Mouse (Mus musculus): ENCODE measurements around the gene Masp1.
A peak's percentile ranks its signal among the peaks of the same experiment; 100 is the strongest.

Gene Masp1

DNA sequence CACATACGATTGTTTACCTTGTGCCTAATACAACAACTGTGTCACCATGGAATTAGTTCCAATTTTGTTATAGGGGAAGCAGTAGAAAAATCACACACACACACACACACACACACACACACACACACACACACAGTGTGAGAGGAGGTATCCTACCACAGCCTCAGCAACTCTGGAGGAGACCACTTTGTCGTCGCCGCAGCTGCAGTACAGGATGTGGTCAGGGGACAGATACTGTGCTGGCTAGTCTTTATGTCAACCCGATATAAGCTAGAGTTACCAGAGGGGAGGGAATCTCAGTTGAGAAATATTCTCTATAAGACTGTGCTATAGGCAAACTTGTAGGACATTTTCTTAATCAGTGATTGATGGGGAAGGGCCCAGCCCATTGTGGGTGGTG lies 63.3 kb downstream of the Masp1 start:
- no peak for DNase-seq

DNA sequence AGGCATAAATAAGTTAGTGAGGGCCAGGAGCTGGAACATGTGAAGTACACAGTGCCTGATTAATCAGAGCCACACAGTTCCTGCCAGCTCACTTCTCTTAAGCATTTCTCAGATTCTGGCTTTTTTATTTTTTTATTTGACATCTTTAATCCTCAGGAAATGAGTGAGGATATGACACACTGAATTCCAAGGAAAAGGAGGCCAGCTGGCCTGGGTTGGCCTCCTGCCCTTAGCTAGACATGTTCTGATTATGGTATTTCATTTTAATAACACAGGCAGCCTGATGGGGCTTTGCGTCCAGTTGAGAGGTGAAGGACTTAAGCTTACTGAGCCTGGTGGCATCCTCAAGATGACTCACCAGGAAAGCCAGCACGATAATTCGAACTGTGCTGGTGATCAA lies 64.1 kb downstream of the Masp1 start:
- peak; percentile 83 for DNase-seq

DNA sequence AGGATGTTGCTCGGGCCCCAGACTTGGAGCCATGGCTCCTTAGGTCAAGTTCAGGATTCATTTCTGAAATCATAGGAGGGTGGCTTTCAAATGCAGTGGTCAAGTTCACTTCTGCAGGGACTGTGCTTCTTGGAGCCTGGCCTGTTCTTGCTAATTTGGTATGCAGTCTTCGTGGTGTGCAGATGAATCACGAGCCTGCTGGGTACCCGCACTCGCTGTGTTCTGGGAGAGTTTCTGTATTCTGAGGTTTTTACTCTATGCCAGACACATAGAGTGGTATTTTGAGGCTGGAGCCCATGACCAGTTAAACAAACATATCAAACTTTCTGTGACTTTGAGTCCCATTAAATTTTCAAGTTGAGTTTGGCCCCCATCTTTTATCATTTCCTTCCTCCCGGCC lies 66.2 kb downstream of the Masp1 start:
- no peak for DNase-seq

DNA sequence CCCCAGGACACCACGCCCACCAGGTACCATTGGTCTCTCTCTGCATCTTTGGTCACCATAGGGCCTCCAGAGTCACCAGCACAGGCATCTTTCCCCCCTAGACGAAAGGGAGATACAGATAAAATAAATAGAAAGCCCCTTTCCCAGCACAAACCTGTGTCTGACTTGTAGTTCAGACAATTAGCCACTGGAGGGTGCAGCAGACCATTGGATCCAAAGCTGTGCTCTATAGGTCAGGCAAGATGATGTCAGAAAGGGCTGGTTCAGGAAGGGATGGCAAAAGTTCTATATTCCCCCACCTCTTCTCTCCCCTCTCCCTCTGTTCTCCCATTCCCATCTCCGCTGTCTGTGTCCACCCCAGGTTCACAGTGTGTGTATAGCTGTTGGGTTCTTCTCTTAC lies 68.1 kb downstream of the Masp1 start:
- DNase-seq = peak; percentile 78

DNA sequence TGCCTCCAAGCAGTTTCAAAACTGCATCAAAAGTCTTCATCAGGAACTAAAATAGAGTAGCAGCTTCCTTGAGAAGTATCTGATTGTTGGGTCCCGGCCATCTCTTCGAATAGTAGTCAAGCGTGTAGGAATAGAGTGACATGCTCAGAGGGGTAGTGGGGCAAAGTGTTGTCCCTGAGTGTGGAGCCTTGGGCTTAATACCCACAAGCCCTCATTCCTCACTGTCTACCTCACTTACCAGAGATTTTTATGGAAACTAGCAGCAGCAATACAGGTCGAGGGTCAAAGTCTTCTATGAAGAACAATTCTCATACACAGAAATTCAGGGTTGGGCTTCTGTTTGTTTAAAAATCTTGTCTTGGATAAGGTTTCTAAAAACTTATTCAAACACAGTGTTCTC lies 69.8 kb downstream of the Masp1 start:
- DNase-seq = no peak

DNA sequence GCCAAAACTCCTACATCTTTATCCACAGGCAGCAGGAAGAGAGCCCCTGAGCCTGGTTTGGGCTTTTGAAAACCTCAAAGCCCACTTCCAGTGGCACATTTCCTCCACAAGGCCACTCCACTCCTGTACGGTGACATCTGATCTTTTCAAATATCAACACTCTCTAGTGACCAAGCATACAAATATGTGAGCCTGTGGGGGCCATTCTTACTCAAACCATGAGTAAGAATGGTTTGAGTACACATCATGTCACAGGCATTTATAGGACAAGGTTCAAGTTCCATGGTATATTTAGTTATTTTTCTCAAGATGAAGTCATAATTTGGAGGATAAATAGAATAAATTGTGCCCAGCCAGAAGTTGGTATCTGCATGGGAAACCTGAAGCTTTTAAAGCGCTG lies 70.7 kb downstream of the Masp1 start:
- no peak for DNase-seq

DNA sequence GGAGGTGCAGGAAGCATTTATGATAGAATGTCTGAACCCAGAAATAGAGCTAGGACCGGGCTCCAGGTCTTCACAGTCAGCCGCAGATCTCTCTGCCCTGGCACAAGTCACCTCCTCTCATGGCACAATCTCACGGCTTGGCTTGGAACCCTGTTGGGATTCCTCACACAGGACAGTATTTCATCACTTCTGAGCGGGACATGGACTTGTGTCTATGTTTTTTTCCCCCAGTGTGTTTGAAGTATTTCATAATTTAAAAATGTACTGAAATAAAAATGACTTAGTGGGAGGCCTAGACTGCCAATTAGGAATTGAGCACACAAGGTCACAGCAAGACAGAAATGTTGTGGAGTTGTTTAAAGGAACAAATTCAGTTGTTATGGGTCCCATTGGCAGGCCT lies 76.4 kb downstream of the Masp1 start:
- DNase-seq = no peak

DNA sequence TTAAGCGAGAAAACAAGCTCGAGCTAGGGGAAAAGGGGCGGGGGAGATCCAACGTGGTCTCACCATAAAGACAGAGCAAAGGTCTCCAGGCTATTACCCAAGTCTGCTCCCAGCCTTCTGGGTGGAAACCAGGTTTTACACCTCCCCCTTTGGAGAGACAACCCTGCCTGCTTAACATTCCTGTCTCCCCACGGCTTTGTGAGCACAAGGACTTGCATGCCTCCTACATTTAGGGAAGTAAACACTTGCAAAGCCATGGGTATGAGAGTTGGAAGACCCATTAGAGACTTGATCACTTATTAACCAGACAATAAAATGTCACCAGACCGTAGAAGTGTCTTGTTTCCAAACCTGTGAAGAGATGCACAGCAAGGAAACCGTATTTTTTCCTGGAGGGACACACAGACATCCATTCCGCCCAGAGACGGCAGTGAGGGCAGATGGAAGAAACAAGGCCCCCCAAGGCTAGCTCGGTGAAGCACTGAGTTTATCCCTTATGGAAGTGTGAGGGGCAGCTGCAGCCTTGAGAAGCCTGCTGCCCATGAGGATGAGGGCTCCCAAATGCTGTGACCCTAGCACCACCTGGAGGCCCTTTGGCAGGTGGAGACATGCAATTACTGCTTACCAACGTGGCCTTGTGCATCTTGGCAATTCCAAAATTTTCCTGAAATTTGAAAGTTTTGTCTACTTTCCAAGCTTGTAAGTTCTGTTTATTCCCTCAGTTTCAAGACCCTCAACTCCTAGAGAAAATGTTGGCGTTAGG lies 83.0 kb downstream of the Masp1 start:
- DNase-seq = no peak

DNA sequence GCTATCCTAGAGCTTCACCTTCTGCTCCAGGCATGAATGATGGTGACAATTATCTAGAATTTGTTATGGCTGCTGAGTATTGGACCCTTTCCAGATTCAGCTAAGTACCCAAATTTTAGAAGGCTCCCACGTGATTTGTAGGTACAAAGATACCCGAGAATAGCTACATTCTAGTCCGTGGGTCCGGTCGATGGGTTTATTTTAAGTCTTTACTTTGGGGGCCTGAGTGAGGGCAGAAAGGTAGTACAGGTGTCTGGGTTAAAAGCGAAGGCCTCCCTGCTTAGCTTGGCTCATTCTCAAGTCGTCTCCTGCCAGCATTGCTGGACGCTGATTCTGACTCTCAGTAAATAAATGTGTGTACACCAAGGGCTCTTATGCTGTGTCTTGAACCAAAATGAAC lies 90.6 kb downstream of the Masp1 start:
- DNase-seq = no peak

DNA sequence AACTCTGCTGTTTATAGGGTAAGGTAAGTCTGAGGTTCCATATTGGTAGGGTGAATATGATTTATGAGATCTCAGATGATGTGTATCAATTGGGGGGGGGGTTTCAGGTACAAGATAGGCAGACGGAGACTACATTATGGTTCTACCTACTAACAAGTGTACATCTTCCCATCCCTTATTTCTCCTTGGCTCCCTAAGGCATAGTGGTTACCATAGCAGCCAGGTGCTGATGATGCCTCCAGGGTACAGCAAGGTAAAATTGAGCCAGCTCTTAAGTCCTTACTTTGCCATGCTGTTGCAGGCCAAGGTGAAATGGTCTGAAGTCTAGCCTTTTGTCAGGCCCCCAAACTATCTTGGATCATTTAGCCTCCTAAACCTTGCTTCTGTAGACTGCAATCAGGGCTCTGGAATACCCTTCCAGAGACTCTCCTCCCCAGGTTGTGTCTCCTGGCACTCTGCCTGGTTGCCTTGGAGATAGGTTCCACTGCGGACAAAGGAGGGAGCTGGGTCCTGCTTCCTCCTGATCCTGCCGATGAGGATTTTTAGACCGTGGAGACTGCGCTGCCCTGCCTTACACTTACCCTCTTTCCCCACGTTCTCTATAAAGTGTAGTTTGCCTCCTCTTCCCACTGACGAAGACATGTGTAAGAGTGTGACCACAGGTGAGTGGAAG lies 91.8 kb downstream of the Masp1 start, which contains the start of gene Rtp1:
Gene Rtp1, plus strand, starts transcription at position 487 of the 673 bp plus-strand sequence.
- no peak for DNase-seq

DNA sequence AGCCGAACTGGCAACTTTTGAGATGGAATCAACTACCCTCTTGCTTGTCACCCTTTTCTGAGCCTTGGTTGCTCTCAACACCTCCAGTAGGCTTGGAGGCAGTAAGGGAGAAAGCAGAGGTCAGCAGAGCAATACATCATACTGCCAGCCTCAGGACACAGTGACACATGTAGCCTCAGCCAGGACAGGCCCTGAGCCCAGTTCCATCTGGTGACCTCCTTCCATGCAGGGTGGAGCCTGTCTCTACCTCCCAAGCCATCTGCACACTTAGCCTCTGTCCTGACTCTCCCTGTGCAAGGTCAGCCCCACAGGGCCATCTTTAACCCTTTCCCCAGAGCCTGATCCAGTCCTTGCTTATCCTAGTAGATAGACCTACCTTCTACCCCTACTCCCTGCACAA lies 92.9 kb downstream of the Masp1 start:
- DNase-seq = no peak

DNA sequence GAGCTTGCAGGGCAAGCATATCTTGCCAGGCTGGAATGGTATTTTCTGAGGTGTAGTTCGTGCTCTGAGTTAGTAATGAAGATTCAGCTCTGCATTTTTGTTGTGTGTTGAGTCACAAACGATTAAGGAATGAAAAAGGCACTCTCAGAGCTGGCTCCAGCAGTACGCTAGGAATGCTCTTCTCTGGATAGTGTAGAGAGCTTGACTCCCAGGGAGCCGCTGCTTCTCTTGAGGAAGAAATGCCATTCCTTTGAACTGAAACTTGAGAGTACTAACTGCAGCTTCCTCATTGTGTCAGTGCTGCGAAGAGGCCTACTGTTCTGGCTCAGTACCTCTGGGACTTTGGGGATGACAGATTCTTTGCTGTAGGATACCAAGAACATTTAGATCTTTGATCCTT lies 96.8 kb downstream of the Masp1 start:
- no peak for DNase-seq

DNA sequence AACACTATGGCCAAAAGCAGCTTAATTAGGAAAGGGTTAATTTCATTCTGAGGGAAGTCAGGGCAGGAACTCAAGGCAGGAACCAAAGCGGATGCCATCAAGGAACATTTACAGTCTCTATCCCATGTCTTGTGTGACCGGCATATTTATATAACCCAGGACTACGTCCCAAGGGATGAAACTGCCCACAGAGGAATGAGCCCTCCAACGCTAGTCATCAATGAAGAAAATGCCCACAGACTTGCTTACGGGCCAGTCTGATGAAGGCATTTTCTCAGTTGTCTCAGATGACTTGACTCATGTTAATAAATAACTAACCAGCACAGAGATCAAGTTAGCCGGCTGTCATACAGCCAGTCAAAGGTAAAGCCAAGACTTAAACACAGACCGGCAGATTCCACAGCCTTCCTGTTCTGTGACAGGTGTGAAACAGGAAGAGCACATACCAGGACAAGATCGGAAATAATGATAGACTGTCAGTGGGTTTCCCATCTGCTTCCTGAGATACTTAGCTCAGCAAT lies 101.0 kb downstream of the Masp1 start:
- DNase-seq = no peak

DNA sequence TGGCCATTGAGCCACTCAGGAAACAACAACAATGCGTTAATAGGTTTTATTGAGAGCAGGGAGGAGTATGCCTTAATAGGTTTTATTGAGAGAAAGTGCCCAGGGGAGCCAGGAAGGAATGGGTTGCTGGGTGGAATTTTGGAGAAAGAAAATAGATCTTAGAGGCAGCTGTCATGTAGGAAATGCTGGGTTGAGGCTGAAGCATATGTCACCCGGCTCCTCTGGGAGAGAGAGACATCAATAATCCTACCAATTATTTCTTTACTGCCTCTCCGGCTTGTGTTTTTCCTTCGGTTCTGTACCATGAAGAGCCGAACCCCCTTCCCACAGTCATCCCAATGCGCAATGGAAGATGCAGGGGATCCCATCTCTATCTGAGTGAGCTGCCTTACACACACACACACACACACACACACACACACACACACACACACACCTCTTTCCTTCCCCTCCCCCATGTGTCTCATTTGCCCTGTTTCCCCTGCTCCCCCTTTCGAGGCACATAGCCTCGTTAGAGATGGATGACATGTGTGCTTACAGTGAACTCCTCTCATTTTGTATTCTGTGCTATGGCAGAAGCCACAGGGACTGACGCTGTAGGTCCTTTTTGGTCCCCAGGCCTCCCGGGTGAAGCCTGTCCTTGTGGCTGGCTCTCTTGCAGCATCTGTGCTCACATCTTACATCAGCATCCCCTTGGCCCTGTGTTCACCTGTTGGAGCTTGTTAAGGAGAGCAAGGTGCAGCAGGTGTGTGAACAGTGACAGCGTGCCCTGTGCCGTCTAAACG lies 103.0 kb downstream of the Masp1 start:
- DNase-seq = no peak

DNA sequence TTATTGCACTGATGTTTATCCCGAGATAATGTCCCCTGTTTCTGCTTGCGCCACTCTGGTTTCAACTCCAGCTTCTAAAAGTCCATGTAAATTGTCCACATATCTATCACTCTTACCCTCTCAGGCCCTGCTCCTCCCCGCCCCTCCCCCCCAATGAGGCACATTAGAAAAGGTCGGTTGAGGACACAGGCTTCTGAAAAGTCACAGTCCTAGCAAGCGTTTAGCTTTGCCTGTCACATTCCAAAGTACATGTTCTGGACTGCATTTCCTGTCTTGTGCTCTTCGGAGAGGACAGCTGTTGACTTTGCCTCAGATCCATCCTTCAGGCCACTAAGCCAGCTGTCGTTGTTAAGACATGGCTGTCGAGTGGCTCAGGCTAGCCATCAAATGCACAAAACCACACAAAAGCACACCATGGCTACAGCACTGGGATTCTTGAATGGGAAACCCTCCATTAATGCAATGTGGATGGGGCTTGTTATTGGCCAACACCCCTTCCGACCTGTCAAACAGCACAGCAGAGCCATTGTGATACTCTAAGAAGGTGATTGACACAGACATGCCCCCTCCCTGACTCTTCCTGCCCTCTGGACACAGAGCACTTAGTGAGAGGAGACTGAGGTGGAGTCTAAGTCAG lies 103.8 kb downstream of the Masp1 start:
- DNase-seq = peak; percentile 44

DNA sequence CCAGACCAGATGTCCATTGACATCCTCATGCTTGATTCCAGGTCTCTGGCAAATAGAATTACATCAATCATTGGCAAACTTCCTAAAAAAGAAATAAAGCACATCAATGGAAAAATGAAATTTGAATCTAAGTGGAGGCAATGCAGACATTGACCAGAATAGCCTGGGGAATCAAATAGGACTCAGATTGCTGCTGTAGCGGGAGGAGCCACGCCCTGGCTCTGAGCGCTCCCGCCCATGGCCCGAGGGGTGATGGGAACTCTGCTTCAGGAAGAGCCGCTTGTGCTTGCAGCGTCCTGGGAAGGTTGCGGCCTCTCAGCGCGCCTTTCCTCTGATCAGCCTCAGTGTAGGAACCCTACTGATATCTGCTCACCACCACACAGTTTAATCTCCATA lies 104.4 kb downstream of the Masp1 start:
- peak; percentile 68 for DNase-seq

DNA sequence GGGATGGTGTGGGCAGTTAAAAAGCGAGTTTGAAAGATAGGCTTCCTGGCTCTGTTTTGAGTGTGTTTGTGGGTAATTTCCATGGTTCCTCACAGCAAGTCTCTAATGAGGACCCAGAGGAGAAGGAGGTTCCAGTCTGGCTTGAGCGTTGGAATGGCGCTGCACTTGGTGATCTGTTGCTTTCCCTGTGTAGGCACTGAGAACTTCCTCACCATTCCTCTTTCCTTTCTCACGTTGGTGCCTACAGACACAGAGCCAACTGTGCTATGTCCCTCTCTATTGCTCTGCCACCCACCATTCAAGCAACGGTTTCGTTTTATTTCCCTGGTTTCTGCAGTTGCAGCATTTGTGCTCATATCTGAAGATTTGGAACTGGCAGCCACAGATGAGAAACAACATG lies 107.7 kb downstream of the Masp1 start:
- no peak for DNase-seq

DNA sequence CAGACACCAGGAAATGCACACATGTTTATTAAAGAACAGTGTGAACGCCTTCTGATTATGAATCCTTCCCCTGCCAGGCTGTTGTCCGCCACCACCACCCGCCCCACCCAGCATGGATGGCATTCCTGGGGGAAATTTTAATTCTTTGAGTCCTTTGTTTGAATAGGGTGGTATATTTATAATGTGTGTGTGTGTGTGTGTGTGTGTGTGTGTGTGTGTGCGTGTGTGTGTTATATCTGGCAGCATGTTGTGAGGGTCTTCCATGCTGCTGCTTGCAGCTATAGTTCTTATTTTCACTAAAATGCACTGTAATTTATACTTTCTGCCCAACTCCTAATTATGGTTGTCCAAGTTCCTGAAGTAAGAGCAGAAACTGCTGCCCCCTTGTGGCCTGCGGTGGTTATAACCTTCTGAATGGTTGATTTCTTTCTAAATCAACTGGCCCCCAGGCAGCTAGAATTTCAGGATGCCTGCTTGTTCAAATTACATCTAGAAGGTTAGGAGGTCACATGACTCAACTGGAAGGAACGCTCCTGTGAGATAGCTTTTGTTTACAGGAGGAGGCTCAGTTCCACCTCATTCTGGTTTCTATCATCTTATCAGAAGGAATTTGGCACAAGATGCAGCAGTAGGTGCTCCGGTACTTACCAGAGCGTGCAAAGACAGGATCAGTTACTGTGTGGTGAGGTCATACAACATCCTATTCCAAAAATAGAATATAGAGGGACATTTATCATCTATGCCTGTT lies 117.4 kb downstream of the Masp1 start:
- DNase-seq = peak; percentile 88

DNA sequence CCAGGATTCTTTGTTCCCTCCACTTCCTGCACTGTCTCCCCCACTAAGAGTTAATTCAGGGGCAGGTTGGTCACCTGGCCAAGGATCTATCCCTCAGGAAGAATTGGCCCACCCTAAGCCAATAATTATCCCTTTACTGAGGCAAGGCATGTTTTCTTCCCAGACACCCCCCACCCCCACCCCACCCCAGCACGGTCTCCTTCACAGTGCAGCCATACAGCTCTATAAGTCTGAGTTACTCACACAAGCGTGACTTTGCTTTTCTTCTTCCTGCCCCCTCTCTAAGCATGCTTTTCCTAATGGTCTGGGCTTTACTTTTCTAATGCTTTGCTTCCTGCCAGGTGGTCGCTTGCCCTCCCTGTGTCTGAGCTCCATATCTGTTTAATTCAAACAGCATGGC lies 118.7 kb downstream of the Masp1 start:
- DNase-seq = no peak

DNA sequence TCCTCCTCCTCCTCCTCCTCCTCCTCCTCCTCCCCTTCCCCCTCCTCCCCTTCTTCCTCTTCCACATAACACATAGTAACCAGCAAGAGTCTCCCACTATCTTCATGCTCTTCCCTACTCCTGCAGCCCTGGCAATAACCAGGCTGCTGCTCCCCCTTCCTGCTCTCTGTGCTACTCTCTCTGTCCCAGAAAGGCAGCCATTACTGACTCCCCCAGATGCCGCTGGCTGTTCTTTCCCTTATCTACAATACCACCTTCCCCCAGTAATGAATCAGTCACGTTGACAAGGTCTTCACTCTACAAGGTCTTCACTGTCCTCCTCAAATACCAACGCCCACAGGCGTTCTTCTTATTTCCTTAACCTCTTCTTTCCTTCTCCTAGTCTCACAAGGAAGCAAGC lies 119.2 kb downstream of the Masp1 start:
- no peak for DNase-seq
